Mouse (Mus musculus): Measurements from ENCODE around the gene Baz1a. TPM values are rescaled to one million over a fixed set of nuclear protein-coding genes. Genes with fewer than 3 reads are reported as not detected.

Gene Baz1a
- polyA plus RNA-seq (2015; fragmentation: Nextera tagmentation; extraction: Ambion mirVana), result 15.6 and 17.7 TPM in 2 replicates

GRCm38 (mm10) chr12:55013626-55014398 lies at the start of gene Baz1a:
Gene Baz1a (minus strand): TSS chr12:55014348.
- no peaks in the 10 kb centered on the region for H3K9me3 ChIP-seq (ENCODE audit: control insufficient read depth, low read length)
- H3K27me3 ChIP-seq (ENCODE audit: control insufficient read depth, insufficient read depth, low read depth, low read length), result no peaks in the 10 kb centered on the region
- no peaks in the 10 kb centered on the region for H3K36me3 ChIP-seq (ENCODE audit: control insufficient read depth, insufficient read depth, low read length)
- no peak within 1 kb of the TSS for H3K9ac ChIP-seq (ENCODE audit: low read length)
- 77% methylated on average over 6 of the region's 6 CpGs for WGBS
- H3K4me1 ChIP-seq (replicated peaks; ENCODE audit: control insufficient read depth, insufficient read depth, low read length), result no peaks in the 10 kb centered on the region
- no peak within 1 kb of the TSS for H3K4me2 ChIP-seq (ENCODE audit: low read depth, low read length)
- H3K4me3 ChIP-seq (ENCODE audit: low read length), result no peak within 1 kb of the TSS
- ATAC-seq (ENCODE audit: low read depth), result no peak
- H3K27ac ChIP-seq (ENCODE audit: low read length), result no peak within 1 kb of the TSS

GRCm38 (mm10) chr12:55062141-55062540 lies 48.0 kb upstream of the Baz1a start:
- no peak overlapping the region for H3K27ac ChIP-seq (ENCODE audit: low read length)
- 88% methylated on average over 1 of the region's 1 CpGs for WGBS
- H3K4me1 ChIP-seq (replicated peaks; ENCODE audit: control insufficient read depth, insufficient read depth, low read length), result peaks cover 17% of the 10 kb centered on the region

DNA sequence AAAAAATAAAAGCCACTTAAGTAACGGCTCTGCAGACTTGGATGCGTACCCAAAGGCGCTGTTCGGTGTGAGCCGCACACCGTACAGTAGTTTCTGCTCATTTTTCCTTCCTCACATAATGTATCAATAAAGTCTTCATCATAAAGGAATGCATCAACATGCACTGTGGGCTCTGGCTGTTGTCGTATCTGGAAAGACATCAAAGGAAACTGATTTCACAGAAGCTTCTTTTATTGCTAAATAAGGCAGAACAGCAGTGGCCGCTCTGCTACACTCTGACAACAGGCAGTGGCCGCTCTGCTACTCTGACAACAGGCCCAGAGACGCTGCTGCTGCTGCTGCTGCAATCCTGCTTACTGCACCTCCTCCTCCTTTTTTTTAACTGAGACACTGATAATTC lies 46.9 kb upstream of the Baz1a start:
- Histone ChIP-seq H3K4me2 (ENCODE audit: low read depth, low read length) (no peak overlapping the region), H3K27me3 (ENCODE audit: control insufficient read depth, insufficient read depth, low read depth, low read length) (no peaks in the 10 kb centered on the region), H3K9ac (ENCODE audit: low read length) (no peak overlapping the region), H3K27ac (ENCODE audit: low read length) (peak overlapping the region; percentile 81), H3K9me3 (ENCODE audit: control insufficient read depth, low read length) (no peaks in the 10 kb centered on the region), H3K4me3 (ENCODE audit: low read length) (no peak overlapping the region), H3K4me1 (replicated peaks; ENCODE audit: control insufficient read depth, insufficient read depth, low read length) (peaks cover 17% of the 10 kb centered on the region), H3K36me3 (ENCODE audit: control insufficient read depth, insufficient read depth, low read length) (no peaks in the 10 kb centered on the region)
- 52% methylated on average over 10 of the region's 10 CpGs for whole genome bisulfite sequencing
- ATAC-seq (ENCODE audit: low read depth), result peak; percentile 82

More at GRCm38 (mm10) chr12:55062141-55062540, 48.0 kb upstream of the Baz1a start:
- no peaks in the 10 kb centered on the region for H3K27me3 ChIP-seq (ENCODE audit: control insufficient read depth, insufficient read depth, low read depth, low read length)
- H3K4me3 ChIP-seq (ENCODE audit: low read length), result no peak overlapping the region
- H3K9ac ChIP-seq (ENCODE audit: low read length), result no peak overlapping the region
- H3K4me2 ChIP-seq (ENCODE audit: low read depth, low read length), result no peak overlapping the region
- ATAC-seq (ENCODE audit: low read depth), result no peak
- H3K9me3 ChIP-seq (ENCODE audit: control insufficient read depth, low read length), result no peaks in the 10 kb centered on the region
- H3K36me3 ChIP-seq (ENCODE audit: control insufficient read depth, insufficient read depth, low read length), result no peaks in the 10 kb centered on the region

- no peaks in the 10 kb centered on the region for H3K36me3 ChIP-seq (ENCODE audit: control insufficient read depth, insufficient read depth, low read length)
- ATAC-seq (ENCODE audit: low read depth), result peak; percentile 20; the same call in 1 of the 2 replicates
- peaks cover 17% of the 10 kb centered on the region for H3K4me1 ChIP-seq (replicated peaks; ENCODE audit: control insufficient read depth, insufficient read depth, low read length)
- 49% methylated on average over 6 of the region's 6 CpGs for WGBS
- peak overlapping the region; percentile 81 for H3K27ac ChIP-seq (ENCODE audit: low read length)
- no peaks in the 10 kb centered on the region for H3K9me3 ChIP-seq (ENCODE audit: control insufficient read depth, low read length)
- no peak overlapping the region for H3K9ac ChIP-seq (ENCODE audit: low read length)
- no peak overlapping the region for H3K4me2 ChIP-seq (ENCODE audit: low read depth, low read length)
- H3K4me3 ChIP-seq (ENCODE audit: low read length), result no peak overlapping the region
- H3K27me3 ChIP-seq (ENCODE audit: control insufficient read depth, insufficient read depth, low read depth, low read length), result no peaks in the 10 kb centered on the region
These were observed 46.2 kb upstream of the Baz1a start for GRCm38 (mm10) chr12:55060212-55060898.

- Histone ChIP-seq H3K4me1 (replicated peaks; ENCODE audit: control insufficient read depth, insufficient read depth, low read length) (peaks cover 20% of the 10 kb centered on the region), H3K27me3 (ENCODE audit: control insufficient read depth, insufficient read depth, low read depth, low read length) (no peaks in the 10 kb centered on the region), H3K36me3 (ENCODE audit: control insufficient read depth, insufficient read depth, low read length) (no peaks in the 10 kb centered on the region), H3K27ac (ENCODE audit: low read length) (peak overlapping the region; percentile 65), H3K4me3 (ENCODE audit: low read length) (no peak overlapping the region), H3K9ac (ENCODE audit: low read length) (no peak overlapping the region), H3K9me3 (ENCODE audit: control insufficient read depth, low read length) (no peaks in the 10 kb centered on the region), H3K4me2 (ENCODE audit: low read depth, low read length) (no peak overlapping the region)
- 27% methylated on average over 3 of the region's 3 CpGs for WGBS
- ATAC-seq (ENCODE audit: low read depth), result 0 out of 2 replicates have a peak, but pooled peaks have one; percentile 8
These were observed 45.7 kb upstream of the Baz1a start for GRCm38 (mm10) chr12:55059812-55060211.

DNA sequence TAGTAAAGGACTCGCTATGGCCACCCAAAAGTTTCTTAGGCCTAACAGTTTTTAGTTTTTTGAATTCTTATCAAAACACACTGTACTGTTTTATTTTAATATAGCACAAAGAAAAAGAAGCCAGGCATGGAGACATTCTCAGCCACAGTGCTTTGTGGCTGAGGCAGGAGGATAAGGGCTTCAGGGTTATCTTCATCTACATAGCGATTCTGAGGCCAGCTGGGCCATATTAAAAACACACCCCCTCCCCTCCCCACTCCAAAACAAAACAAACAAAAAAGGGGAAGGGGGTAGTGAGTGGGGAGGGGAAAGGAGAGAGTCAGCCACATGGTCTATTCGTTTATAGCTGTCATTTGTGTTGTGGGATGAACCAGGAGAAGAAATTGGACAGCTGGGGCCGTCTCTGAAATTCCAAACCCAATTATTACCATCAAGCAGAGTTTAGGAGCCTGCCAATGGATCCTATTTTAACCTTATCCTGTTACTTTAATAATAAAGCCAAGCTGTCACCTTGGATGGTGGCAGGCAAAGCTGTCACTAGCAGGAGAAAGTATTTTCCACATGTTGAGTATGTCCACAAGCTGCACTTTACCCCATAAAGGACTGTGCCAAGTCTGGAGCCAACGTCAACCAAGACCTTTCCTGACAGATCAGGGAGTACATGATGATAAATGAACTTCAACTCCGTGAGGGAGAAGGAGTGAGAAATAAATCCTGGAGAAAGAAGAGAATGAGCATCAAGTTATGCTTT lies 44.9 kb upstream of the Baz1a start:
- Histone ChIP-seq H3K27ac (ENCODE audit: low read length) (peak overlapping the region; percentile 65), H3K4me2 (ENCODE audit: low read depth, low read length) (no peak overlapping the region), H3K27me3 (ENCODE audit: control insufficient read depth, insufficient read depth, low read depth, low read length) (no peaks in the 10 kb centered on the region), H3K36me3 (ENCODE audit: control insufficient read depth, insufficient read depth, low read length) (no peaks in the 10 kb centered on the region), H3K9ac (ENCODE audit: low read length) (no peak overlapping the region), H3K9me3 (ENCODE audit: control insufficient read depth, low read length) (no peaks in the 10 kb centered on the region), H3K4me3 (ENCODE audit: low read length) (no peak overlapping the region), H3K4me1 (replicated peaks; ENCODE audit: control insufficient read depth, insufficient read depth, low read length) (peaks cover 20% of the 10 kb centered on the region)
- WGBS, result 45% methylated on average over 6 of the region's 6 CpGs
- ATAC-seq (ENCODE audit: low read depth), result peak; percentile 77

- no peak overlapping the region for H3K27ac ChIP-seq (ENCODE audit: low read length)
- WGBS, result 58% methylated on average over 2 of the region's 2 CpGs
- no peak overlapping the region for H3K9ac ChIP-seq (ENCODE audit: low read length)
- H3K4me1 ChIP-seq (replicated peaks; ENCODE audit: control insufficient read depth, insufficient read depth, low read length), result peaks cover 14% of the 10 kb centered on the region
- H3K36me3 ChIP-seq (ENCODE audit: control insufficient read depth, insufficient read depth, low read length), result no peaks in the 10 kb centered on the region
- no peak for ATAC-seq (ENCODE audit: low read depth)
- H3K9me3 ChIP-seq (ENCODE audit: control insufficient read depth, low read length), result no peaks in the 10 kb centered on the region
- no peak overlapping the region for H3K4me2 ChIP-seq (ENCODE audit: low read depth, low read length)
- H3K27me3 ChIP-seq (ENCODE audit: control insufficient read depth, insufficient read depth, low read depth, low read length), result no peaks in the 10 kb centered on the region
- H3K4me3 ChIP-seq (ENCODE audit: low read length), result no peak overlapping the region
These were observed 42.6 kb upstream of the Baz1a start for GRCm38 (mm10) chr12:55056703-55057102.

GRCm38 (mm10) chr12:55054551-55055241 lies 40.5 kb upstream of the Baz1a start:
- Histone ChIP-seq H3K27ac (ENCODE audit: low read length) (no peak overlapping the region; the same call in 1 of the 2 replicates), H3K27me3 (ENCODE audit: control insufficient read depth, insufficient read depth, low read depth, low read length) (no peaks in the 10 kb centered on the region), H3K4me1 (replicated peaks; ENCODE audit: control insufficient read depth, insufficient read depth, low read length) (peaks cover 4% of the 10 kb centered on the region; the same call in 1 of the 2 replicates), H3K4me2 (ENCODE audit: low read depth, low read length) (no peak overlapping the region), H3K4me3 (ENCODE audit: low read length) (no peak overlapping the region), H3K9me3 (ENCODE audit: control insufficient read depth, low read length) (no peaks in the 10 kb centered on the region), H3K36me3 (ENCODE audit: control insufficient read depth, insufficient read depth, low read length) (no peaks in the 10 kb centered on the region), H3K9ac (ENCODE audit: low read length) (no peak overlapping the region)
- 45% methylated on average over 2 of the region's 2 CpGs for WGBS
- peak; percentile 58 for ATAC-seq (ENCODE audit: low read depth)

All from lung, embryonic 16.5 days (tissue).